Mouse (Mus musculus) liver, embryonic 15.5 days (tissue): ENCODE results near the gene Dhrs3. TPM values are rescaled to one million over a fixed set of nuclear protein-coding genes. Genes with fewer than 3 reads are reported as not detected.
A peak's percentile ranks its signal among the peaks of the same experiment; 100 is the strongest.

Experiments used
- ATAC-seq: fragments of 200-750 bp; cut with Nextera tagmentation; 2 replicates; pipeline ENCODE4 v1.8.0; 2017; ENCODE audit warnings: moderate number of reproducible peaks, mild to moderate bottlenecking, moderate library complexity; ENCODE audit not compliant: insufficient read depth
- H3K27ac ChIP-seq: fragments of 300-500 bp; sonication (generic); replicated peaks from 2 replicates; pipeline ENCODE4 v1.5.1; 2015; ENCODE audit warnings: mild to moderate bottlenecking, inconsistent platforms
- H3K27me3 ChIP-seq: fragments of 300-500 bp; sonication (generic); 2 replicates; pipeline ENCODE4 v1.6.1; 2015; ENCODE audit warnings: mild to moderate bottlenecking, inconsistent platforms
- H3K36me3 ChIP-seq: fragments of 300-500 bp; sonication (generic); replicated peaks from 2 replicates; pipeline ENCODE4 v1.6.1; 2015; ENCODE audit warnings: moderate library complexity, mild to moderate bottlenecking, inconsistent platforms
- H3K4me1 ChIP-seq: fragments of 300-500 bp; sonication (generic); replicated peaks from 2 replicates; pipeline ENCODE4 v1.6.1; 2015; ENCODE audit warnings: inconsistent platforms
- H3K4me2 ChIP-seq: fragments of 300-500 bp; sonication (generic); 2 replicates; pipeline ENCODE4 v1.6.1; 2015; ENCODE audit warnings: moderate library complexity, mild to moderate bottlenecking, inconsistent platforms
- H3K4me3 ChIP-seq: fragments of 300-500 bp; sonication (generic); replicated peaks from 2 replicates; pipeline ENCODE4 v1.5.1; 2015; ENCODE audit warnings: mild to moderate bottlenecking, inconsistent platforms
- H3K9ac ChIP-seq: fragments of 300-500 bp; sonication (generic); 2 replicates; pipeline ENCODE4 v1.6.1; 2015; ENCODE audit warnings: moderate library complexity, mild to moderate bottlenecking, inconsistent platforms
- H3K9me3 ChIP-seq: fragments of 300-500 bp; sonication (generic); replicated peaks from 2 replicates; pipeline ENCODE4 v1.6.1; 2016; ENCODE audit warnings: inconsistent platforms
- WGBS: fragments of 180-500 bp; shearing (Covaris S2); methylation state at CpG from one replicate; pipeline ENCODE4 v1.1.7; 2015; ENCODE audit warnings: mixed read lengths; ENCODE audit not compliant: insufficient replicate concordance; 5-methylcytosine and 5-hydroxymethylcytosine counted together
- polyA plus RNA-seq: library from polyadenylated mRNA; unstranded; fragments of >200 nt; fragmentation: Nextera tagmentation; extraction: Ambion mirVana; gene quantifications from 2 replicates; pipeline ENCODE4 v1.2.1, GENCODE M21; 2015

Gene Dhrs3
- polyA plus RNA-seq, 1 experiment from 2014 or later: 27.6 TPM

- 52% methylated on average over 9 of the region's 9 CpGs for WGBS
- Histone ChIP-seq H3K4me1 (peaks cover 25% of the 10 kb centered on the region), H3K4me2 (no peak overlapping the region), H3K9ac (no peak overlapping the region), H3K9me3 (no peaks in the 10 kb centered on the region), H3K27ac (no peak overlapping the region), H3K4me3 (no peak overlapping the region), H3K27me3 (peaks cover 41% of the 10 kb centered on the region), H3K36me3 (no peaks in the 10 kb centered on the region)
- ATAC-seq: no peak
Observed at GRCm38 (mm10) chr4:144889505-144890301, 2.9 kb upstream of the Dhrs3 start.

GRCm38 (mm10) chr4:144890690-144891120, 1.9 kb upstream of the Dhrs3 start:
- 9% methylated on average over 7 of the region's 7 CpGs for WGBS
- no peak overlapping the region for H3K9ac ChIP-seq

GRCm38 (mm10) chr4:144891121-144891711, 1.4 kb upstream of the Dhrs3 start:
- Histone ChIP-seq H3K4me3 (no peak overlapping the region; the same call in 1 of the 2 replicates), H3K27ac (peak overlapping the region; percentile 73; the same call in 1 of the 2 replicates), H3K4me2 (peak overlapping the region; percentile 79; the same call in 1 of the 2 replicates), H3K27me3 (peaks cover 55% of the 10 kb centered on the region), H3K36me3 (no peaks in the 10 kb centered on the region), H3K9ac (no peak overlapping the region), H3K9me3 (no peaks in the 10 kb centered on the region), H3K4me1 (peaks cover 33% of the 10 kb centered on the region)
- 34% methylated on average over 10 of the region's 10 CpGs for WGBS
- ATAC-seq: no peak

More at GRCm38 (mm10) chr4:144890690-144891120, 1.9 kb upstream of the Dhrs3 start:
- no peak for ATAC-seq
- Histone ChIP-seq H3K36me3 (no peaks in the 10 kb centered on the region), H3K27ac (0 out of 2 replicates have a peak overlapping the region, but pooled peaks have one; percentile 73), H3K27me3 (peaks cover 50% of the 10 kb centered on the region), H3K4me3 (no peak overlapping the region), H3K9me3 (no peaks in the 10 kb centered on the region), H3K4me1 (peaks cover 29% of the 10 kb centered on the region), H3K4me2 (no peak overlapping the region)

GRCm38 (mm10) chr4:144891743-144892132, 889 bp upstream of the Dhrs3 start:
- ATAC-seq: no peak
- Histone ChIP-seq H3K27me3 (peaks cover 56% of the 10 kb centered on the region), H3K36me3 (no peaks in the 10 kb centered on the region), H3K4me2 (peak overlapping the region; percentile 79), H3K9ac (peak overlapping the region; percentile 27; the same call in 1 of the 2 replicates), H3K4me1 (peaks cover 35% of the 10 kb centered on the region), H3K4me3 (peak overlapping the region; percentile 62), H3K9me3 (no peaks in the 10 kb centered on the region), H3K27ac (peak overlapping the region; percentile 73)
- WGBS: 12% methylated on average over 5 of the region's 5 CpGs

DNA sequence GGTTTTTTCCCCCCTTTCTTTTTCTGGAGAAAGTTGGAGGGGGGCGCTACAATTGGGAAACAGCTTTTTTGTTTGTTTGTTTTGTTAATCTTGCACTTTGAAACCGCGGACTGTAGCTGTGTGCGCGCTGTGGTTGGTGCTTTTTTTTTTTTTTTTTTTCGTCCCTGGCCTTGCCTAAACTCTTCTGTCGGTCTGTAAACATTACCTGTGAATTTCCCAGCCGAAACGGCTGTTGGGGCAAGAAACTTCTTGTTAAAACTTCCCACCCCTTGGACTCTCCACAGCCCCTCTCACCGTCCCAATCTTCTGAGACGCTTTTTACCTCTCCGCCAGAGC, 278 bp downstream of the Dhrs3 start:
- Histone ChIP-seq H3K27ac (peak overlapping the region; percentile 73), H3K27me3 (peaks cover 59% of the 10 kb centered on the region), H3K9me3 (no peaks in the 10 kb centered on the region), H3K4me1 (peaks cover 40% of the 10 kb centered on the region), H3K4me3 (peak overlapping the region; percentile 62), H3K4me2 (peak overlapping the region; percentile 79), H3K9ac (peak overlapping the region; percentile 53), H3K36me3 (no peaks in the 10 kb centered on the region)
- 0% methylated on average over 12 of the region's 12 CpGs for WGBS
- ATAC-seq: 0 out of 2 replicates have a peak, but pooled peaks have one; percentile 13

GRCm38 (mm10) chr4:144893561-144894486, 1.2 kb downstream of the Dhrs3 start:
- peak overlapping the region; percentile 73 for H3K27ac ChIP-seq
- H3K9me3 ChIP-seq: no peaks in the 10 kb centered on the region
- H3K9ac ChIP-seq: peak overlapping the region; percentile 53
- 0 out of 2 replicates have a peak, but pooled peaks cover 2% of the 10 kb centered on the region for H3K36me3 ChIP-seq
- peaks cover 59% of the 10 kb centered on the region for H3K27me3 ChIP-seq
- WGBS: 2% methylated on average over 44 of the region's 44 CpGs
- H3K4me1 ChIP-seq: peaks cover 40% of the 10 kb centered on the region
- ATAC-seq: no peak
- peak overlapping the region; percentile 62 for H3K4me3 ChIP-seq
- peak overlapping the region; percentile 79 for H3K4me2 ChIP-seq

- H3K4me1 ChIP-seq: peaks cover 41% of the 10 kb centered on the region
- H3K4me3 ChIP-seq: peak overlapping the region; percentile 62
- 0 out of 2 replicates have a peak, but pooled peaks cover 4% of the 10 kb centered on the region for H3K36me3 ChIP-seq
- H3K9ac ChIP-seq: peak overlapping the region; percentile 53
- peak overlapping the region; percentile 73 for H3K27ac ChIP-seq
- ATAC-seq: no peak
- 13% methylated on average over 11 of the region's 11 CpGs for WGBS
- H3K9me3 ChIP-seq: no peaks in the 10 kb centered on the region
- peak overlapping the region; percentile 79 for H3K4me2 ChIP-seq
- peaks cover 59% of the 10 kb centered on the region for H3K27me3 ChIP-seq
Observed at GRCm38 (mm10) chr4:144894487-144895210, 2.0 kb downstream of the Dhrs3 start.

DNA sequence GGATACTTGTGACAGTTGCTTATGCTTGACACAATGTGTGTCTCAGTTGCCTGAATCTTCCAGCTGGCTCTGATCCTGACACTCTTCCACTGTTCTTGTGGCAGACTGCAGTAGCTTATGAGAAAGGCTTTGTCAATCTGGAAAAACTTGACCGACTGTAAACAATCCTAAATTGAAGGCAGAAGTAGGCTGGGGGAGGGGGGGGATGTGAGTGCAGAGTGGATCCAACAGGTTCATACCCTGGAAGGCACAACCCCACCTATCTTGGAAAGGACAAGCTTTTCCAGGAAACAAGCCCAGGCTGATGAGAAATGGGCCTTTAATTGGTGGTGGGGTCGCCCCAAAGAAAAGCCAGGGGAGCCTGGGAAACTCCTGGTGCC, 2.6 kb downstream of the Dhrs3 start:
- Histone ChIP-seq H3K36me3 (0 out of 2 replicates have a peak, but pooled peaks cover 4% of the 10 kb centered on the region), H3K4me2 (peak overlapping the region; percentile 79), H3K4me3 (peak overlapping the region; percentile 62), H3K27me3 (peaks cover 59% of the 10 kb centered on the region), H3K4me1 (peaks cover 47% of the 10 kb centered on the region), H3K9ac (no peak overlapping the region), H3K9me3 (no peaks in the 10 kb centered on the region), H3K27ac (peak overlapping the region; percentile 73)
- 36% methylated on average over 2 of the region's 2 CpGs for WGBS
- ATAC-seq: no peak

DNA sequence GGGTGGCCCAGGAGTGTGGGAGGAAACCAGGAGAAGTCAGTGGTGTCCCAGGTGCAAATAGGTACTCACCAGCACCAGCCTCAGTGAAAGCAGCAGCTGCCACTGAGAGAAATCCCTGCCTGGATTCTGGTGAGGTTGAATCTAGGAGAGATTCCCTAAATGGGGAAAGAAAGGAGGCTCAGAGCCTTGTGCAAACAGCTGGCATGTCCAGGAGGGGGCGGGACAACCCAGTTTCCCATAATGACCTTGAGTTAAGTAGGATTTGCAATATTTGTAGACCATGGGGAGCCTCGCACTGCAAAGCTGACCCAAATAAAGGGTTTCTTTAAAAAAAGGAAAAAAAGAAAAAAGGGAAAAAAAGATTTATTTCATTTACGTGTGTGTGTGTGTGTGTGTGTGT, 3.7 kb downstream of the Dhrs3 start:
- Histone ChIP-seq H3K27me3 (peaks cover 52% of the 10 kb centered on the region), H3K4me1 (peaks cover 51% of the 10 kb centered on the region), H3K4me2 (peak overlapping the region; percentile 79), H3K4me3 (peak overlapping the region; percentile 5; the same call in 1 of the 2 replicates), H3K36me3 (0 out of 2 replicates have a peak, but pooled peaks cover 4% of the 10 kb centered on the region), H3K9ac (no peak overlapping the region), H3K9me3 (no peaks in the 10 kb centered on the region), H3K27ac (0 out of 2 replicates have a peak overlapping the region, but pooled peaks have one; percentile 45)
- WGBS: 55% methylated on average over 3 of the region's 3 CpGs
- no peak for ATAC-seq

GRCm38 (mm10) chr4:144898036-144898649, 5.5 kb downstream of the Dhrs3 start:
- Histone ChIP-seq H3K9me3 (no peaks in the 10 kb centered on the region), H3K4me3 (no peak overlapping the region), H3K9ac (no peak overlapping the region), H3K36me3 (0 out of 2 replicates have a peak, but pooled peaks cover 4% of the 10 kb centered on the region), H3K4me1 (peaks cover 60% of the 10 kb centered on the region), H3K4me2 (no peak overlapping the region), H3K27ac (no peak overlapping the region), H3K27me3 (peaks cover 34% of the 10 kb centered on the region)
- 45% methylated on average over 6 of the region's 6 CpGs for WGBS
- peak; percentile 32; the same call in 1 of the 2 replicates for ATAC-seq
